Mouse (Mus musculus) liver, embryonic 11.5 days (tissue): Measurements from ENCODE around the gene Aamp. TPM values are rescaled to one million over a fixed set of nuclear protein-coding genes. Genes with fewer than 3 reads are reported as not detected.

Experiments
- ATAC-seq: fragments of 200-750 bp; cut with Nextera tagmentation; replicated peaks from 2 replicates; pipeline ENCODE4 v1.8.0; 2017; ENCODE audit warnings: moderate number of reproducible peaks, mild to moderate bottlenecking, moderate TSS enrichment, moderate library complexity; ENCODE audit not compliant: low FRiP score
- DNase-seq: peaks from one replicate; pipeline ENCODE4 v3.0.0-alpha.2; 2017; ENCODE audit warnings: low spot score
- H3K27ac ChIP-seq: fragments of 300-500 bp; sonication (generic); 2 replicates; pipeline ENCODE4 v1.5.1; 2014; ENCODE audit warnings: mild to moderate bottlenecking, low read depth, low read length, control low read depth
- H3K27me3 ChIP-seq: fragments of 300-500 bp; sonication (generic); replicated peaks from 2 replicates; pipeline ENCODE4 v1.6.1; 2014; ENCODE audit warnings: low read length, mixed read lengths; ENCODE audit not compliant: control insufficient read depth, insufficient read depth
- H3K36me3 ChIP-seq: fragments of 300-500 bp; sonication (generic); 2 replicates; pipeline ENCODE4 v1.6.1; 2014; ENCODE audit warnings: mild to moderate bottlenecking, low read length, moderate library complexity, mixed read lengths; ENCODE audit not compliant: control insufficient read depth, insufficient read depth
- H3K4me1 ChIP-seq: fragments of 300-500 bp; sonication (generic); replicated peaks from 2 replicates; pipeline ENCODE4 v1.6.1; 2014; ENCODE audit warnings: low read length, mixed read lengths; ENCODE audit not compliant: control insufficient read depth, insufficient read depth
- H3K4me2 ChIP-seq: fragments of 300-500 bp; sonication (generic); 2 replicates; pipeline ENCODE4 v1.6.1; 2014; ENCODE audit warnings: mild to moderate bottlenecking, control low read depth, moderate library complexity
- H3K4me3 ChIP-seq: fragments of 300-500 bp; sonication (generic); 2 replicates; pipeline ENCODE4 v1.5.1; 2014; ENCODE audit warnings: low read depth, low read length, control low read depth
- H3K9ac ChIP-seq: fragments of 300-500 bp; sonication (generic); 2 replicates; pipeline ENCODE4 v1.6.1; 2014; ENCODE audit warnings: low read depth, low read length, control low read depth
- H3K9me3 ChIP-seq: fragments of 300-500 bp; sonication (generic); 2 replicates; pipeline ENCODE4 v1.6.1; 2016; ENCODE audit warnings: low read length, inconsistent platforms, mixed read lengths; ENCODE audit not compliant: control insufficient read depth
- WGBS: fragments of 180-500 bp; shearing (Covaris S2); extraction: QIAGEN DNeasy Blood & Tissue Kit; methylation state at CpG from one replicate; pipeline ENCODE4 v1.1.7; 2014; 5-methylcytosine and 5-hydroxymethylcytosine counted together
- polyA plus RNA-seq: library from polyadenylated mRNA; unstranded; fragments of >200 nt; fragmentation: Nextera tagmentation; extraction: Ambion mirVana; gene quantifications from 2 replicates; pipeline ENCODE4 v1.2.1, GENCODE M21; 2014

Gene Aamp
- polyA plus RNA-seq, 1 experiment from 2014 or later, result 193 TPM

DNA sequence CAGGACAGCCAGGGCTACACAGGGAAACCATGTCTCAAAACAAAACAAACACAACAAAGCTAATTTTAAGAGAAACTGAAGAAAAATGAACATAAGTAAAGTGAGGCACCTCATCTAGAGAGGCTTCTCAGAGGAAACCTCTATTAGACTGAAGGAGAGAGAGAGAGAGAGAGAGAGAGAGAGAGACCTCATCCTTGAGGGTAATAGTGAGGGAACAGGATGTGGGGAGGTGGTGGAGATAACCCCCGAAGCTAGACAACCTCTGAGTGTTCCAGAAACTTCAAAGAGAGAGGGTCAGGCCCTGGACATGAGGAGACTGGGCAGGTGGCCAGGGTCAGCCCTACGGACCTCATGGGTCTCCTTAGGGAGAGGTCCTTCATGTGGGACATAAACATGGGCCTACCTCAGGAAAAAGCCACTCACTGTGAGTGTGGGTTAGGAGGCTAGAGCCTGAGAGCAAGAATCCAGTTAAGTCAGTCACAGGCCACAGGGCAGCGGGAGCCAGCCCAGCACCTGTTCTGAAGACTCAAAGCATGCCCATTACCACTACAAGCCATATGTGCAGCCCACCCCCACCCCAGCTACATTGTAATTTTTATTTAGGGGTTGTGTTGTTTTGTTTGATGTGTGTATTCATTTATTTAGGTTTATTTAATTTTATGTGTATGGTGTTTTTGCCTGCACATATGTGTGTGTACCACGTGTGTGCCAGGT, 31.7 kb upstream of the Aamp start:
- no peak for ATAC-seq
- no peaks in the 10 kb centered on the region for H3K36me3 ChIP-seq
- no peak overlapping the region for H3K4me3 ChIP-seq
- 68% methylated on average over 4 of the region's 4 CpGs for WGBS
- no peaks in the 10 kb centered on the region for H3K27me3 ChIP-seq
- no peaks in the 10 kb centered on the region for H3K4me1 ChIP-seq
- no peak for DNase-seq
- H3K27ac ChIP-seq, result no peak overlapping the region
- H3K9ac ChIP-seq, result no peak overlapping the region
- H3K9me3 ChIP-seq, result no peaks in the 10 kb centered on the region
- H3K4me2 ChIP-seq, result no peak overlapping the region

GRCm38 (mm10) chr1:74314796-74315195, 30.3 kb upstream of the Aamp start:
- no peak for ATAC-seq

DNA sequence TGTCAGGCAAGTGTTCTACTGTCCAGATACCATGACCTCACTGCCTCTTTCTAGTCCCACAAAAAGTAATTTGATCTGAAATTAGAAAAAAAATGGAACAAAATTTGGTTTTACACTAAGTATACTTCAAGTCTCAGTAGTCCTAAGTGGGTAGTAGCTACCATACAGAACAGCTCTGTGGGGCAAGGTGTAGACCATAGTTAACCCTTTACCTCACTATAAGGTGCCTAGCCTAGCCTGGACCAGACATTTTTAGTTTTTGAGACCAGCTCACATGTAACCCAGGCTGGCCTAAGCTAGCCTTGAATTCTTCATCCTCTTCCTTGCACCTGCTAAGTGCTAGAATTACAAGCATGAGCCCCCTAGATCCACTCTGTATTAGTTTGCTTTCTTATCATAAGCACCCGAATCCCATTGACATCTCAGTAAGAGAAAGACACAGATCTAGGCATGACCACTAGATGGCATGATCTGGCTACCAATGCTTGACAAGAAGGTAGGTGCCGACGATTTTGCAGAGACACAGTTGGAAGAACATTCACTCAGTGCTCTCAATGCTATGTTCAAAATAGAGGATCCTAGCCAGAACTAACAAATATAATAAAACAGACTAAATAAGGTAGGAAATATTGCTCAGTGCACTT, 28.6 kb upstream of the Aamp start:
- WGBS, result 4% methylated on average over 3 of the region's 3 CpGs
- Histone ChIP-seq H3K27ac (no peak overlapping the region), H3K9ac (no peak overlapping the region), H3K9me3 (no peaks in the 10 kb centered on the region), H3K27me3 (no peaks in the 10 kb centered on the region), H3K4me1 (peaks cover 11% of the 10 kb centered on the region), H3K4me3 (no peak overlapping the region), H3K36me3 (no peaks in the 10 kb centered on the region), H3K4me2 (no peak overlapping the region)
- ATAC-seq, result peak; percentile 29; the same call in 1 of the 2 replicates
- DNase-seq, result no peak

More at GRCm38 (mm10) chr1:74314796-74315195, 30.3 kb upstream of the Aamp start:
- Histone ChIP-seq H3K4me3 (no peak overlapping the region), H3K4me1 (peaks cover 3% of the 10 kb centered on the region), H3K36me3 (no peaks in the 10 kb centered on the region), H3K27me3 (no peaks in the 10 kb centered on the region), H3K27ac (no peak overlapping the region), H3K9ac (no peak overlapping the region), H3K9me3 (no peaks in the 10 kb centered on the region), H3K4me2 (no peak overlapping the region)
- 72% methylated on average over 3 of the region's 3 CpGs for WGBS
- DNase-seq, result no peak

- Histone ChIP-seq H3K9me3 (no peaks in the 10 kb centered on the region), H3K27ac (peak overlapping the region; percentile 36; the same call in 1 of the 2 replicates), H3K4me3 (no peak overlapping the region), H3K27me3 (no peaks in the 10 kb centered on the region), H3K9ac (no peak overlapping the region), H3K36me3 (no peaks in the 10 kb centered on the region), H3K4me2 (no peak overlapping the region), H3K4me1 (peaks cover 17% of the 10 kb centered on the region)
- no peak; the same call in 1 of the 2 replicates for ATAC-seq
- DNase-seq, result no peak
- WGBS, result 21% methylated on average over 3 of the region's 3 CpGs
Observed at GRCm38 (mm10) chr1:74309767-74310166, 25.2 kb upstream of the Aamp start.

GRCm38 (mm10) chr1:74308001-74308964, 23.7 kb upstream of the Aamp start:
- Histone ChIP-seq H3K9me3 (no peaks in the 10 kb centered on the region), H3K36me3 (no peaks in the 10 kb centered on the region), H3K27ac (no peak overlapping the region), H3K4me3 (no peak overlapping the region), H3K9ac (no peak overlapping the region), H3K4me2 (no peak overlapping the region), H3K4me1 (peaks cover 20% of the 10 kb centered on the region), H3K27me3 (no peaks in the 10 kb centered on the region)
- WGBS, result 67% methylated on average over 10 of the region's 10 CpGs
- ATAC-seq (no peak), DNase-seq (no peak)

- Histone ChIP-seq H3K9ac (no peak overlapping the region), H3K27ac (no peak overlapping the region), H3K4me3 (no peak overlapping the region), H3K4me1 (peaks cover 24% of the 10 kb centered on the region), H3K9me3 (no peaks in the 10 kb centered on the region), H3K27me3 (no peaks in the 10 kb centered on the region), H3K36me3 (no peaks in the 10 kb centered on the region), H3K4me2 (no peak overlapping the region)
- WGBS, result 86% methylated on average over 1 of the region's 1 CpGs
- DNase-seq, result no peak
- no peak for ATAC-seq
Observed at GRCm38 (mm10) chr1:74307146-74307545, 22.6 kb upstream of the Aamp start.

GRCm38 (mm10) chr1:74305522-74305921, 21.0 kb upstream of the Aamp start, which contains the start of gene Tmbim1:
Tmbim1 (minus strand) TSS chr1:74305622.
- ATAC-seq (no peak), DNase-seq (no peak)
- no peaks in the 10 kb centered on the region for H3K27me3 ChIP-seq
- H3K9ac ChIP-seq, result peak within 1 kb of the TSS; percentile 79; the same call in 1 of the 2 replicates
- H3K4me1 ChIP-seq, result peaks cover 31% of the 10 kb centered on the region
- H3K4me2 ChIP-seq, result peak within 1 kb of the TSS; percentile 82
- H3K27ac ChIP-seq, result no peak within 1 kb of the TSS
- no peaks in the 10 kb centered on the region for H3K36me3 ChIP-seq
- no peaks in the 10 kb centered on the region for H3K9me3 ChIP-seq
- H3K4me3 ChIP-seq, result peak within 1 kb of the TSS; percentile 82
- 81% methylated on average over 2 of the region's 2 CpGs for WGBS

- no peaks in the 10 kb centered on the region for H3K27me3 ChIP-seq
- no peak for ATAC-seq
- H3K4me1 ChIP-seq, result peaks cover 30% of the 10 kb centered on the region
- no peaks in the 10 kb centered on the region for H3K9me3 ChIP-seq
- no peak overlapping the region for H3K4me2 ChIP-seq
- no peak overlapping the region for H3K9ac ChIP-seq
- H3K4me3 ChIP-seq, result no peak overlapping the region
- no peak for DNase-seq
- WGBS, result 77% methylated on average over 4 of the region's 4 CpGs
- H3K36me3 ChIP-seq, result no peaks in the 10 kb centered on the region
- no peak overlapping the region for H3K27ac ChIP-seq
Observed at GRCm38 (mm10) chr1:74304946-74305345, 20.4 kb upstream of the Aamp start.
